Mouse (Mus musculus) hindbrain, embryonic 15.5 days (tissue): ENCODE results near the gene Stard3nl. TPM values are rescaled to one million over a fixed set of nuclear protein-coding genes. Genes with fewer than 3 reads are reported as not detected.

Experiments used
- ATAC-seq: fragments of 200-750 bp; cut with Nextera tagmentation; 2 replicates; pipeline ENCODE4 v1.8.0; 2017; ENCODE audit warnings: low read depth, moderate number of reproducible peaks, moderate TSS enrichment; ENCODE audit not compliant: low FRiP score
- H3K27ac ChIP-seq: fragments of 300-500 bp; sonication (generic); replicated peaks from 2 replicates; pipeline ENCODE4 v1.5.1; 2015; ENCODE audit warnings: mild to moderate bottlenecking, inconsistent platforms
- H3K27me3 ChIP-seq: fragments of 300-500 bp; sonication (generic); 2 replicates; pipeline ENCODE4 v1.6.1; 2015; ENCODE audit warnings: control low read depth, inconsistent platforms
- H3K36me3 ChIP-seq: fragments of 300-500 bp; sonication (generic); 2 replicates; pipeline ENCODE4 v1.6.1; 2015; ENCODE audit warnings: control low read depth, inconsistent platforms
- H3K4me1 ChIP-seq: fragments of 300-500 bp; sonication (generic); replicated peaks from 2 replicates; pipeline ENCODE4 v1.6.1; 2015; ENCODE audit warnings: control low read depth, inconsistent platforms
- H3K4me2 ChIP-seq: fragments of 300-500 bp; sonication (generic); 2 replicates; pipeline ENCODE4 v1.6.1; 2015; ENCODE audit warnings: moderate library complexity, mild to moderate bottlenecking, inconsistent platforms
- H3K4me3 ChIP-seq: fragments of 300-500 bp; sonication (generic); 2 replicates; pipeline ENCODE4 v1.5.1; 2015; ENCODE audit warnings: mild to moderate bottlenecking, inconsistent platforms
- H3K9ac ChIP-seq: fragments of 300-500 bp; sonication (generic); 2 replicates; pipeline ENCODE4 v1.6.1; 2015; ENCODE audit warnings: inconsistent platforms
- H3K9me3 ChIP-seq: fragments of 300-500 bp; sonication (generic); 2 replicates; pipeline ENCODE4 v1.6.1; 2016; ENCODE audit warnings: control low read depth, inconsistent platforms
- WGBS: fragments of 180-500 bp; shearing (Covaris S2); methylation state at CpG from one replicate; pipeline ENCODE4 v1.1.7; 2015; 5-methylcytosine and 5-hydroxymethylcytosine counted together
- polyA plus RNA-seq: library from polyadenylated mRNA; unstranded; fragments of >200 nt; fragmentation: Nextera tagmentation; extraction: Ambion mirVana; gene quantifications from 2 replicates; pipeline ENCODE4 v1.2.1, GENCODE M21; 2015

Gene Stard3nl
- polyA plus RNA-seq, 1 experiment from 2014 or later = 203 TPM

- no peak for ATAC-seq
- no peaks in the 10 kb centered on the region for H3K36me3 ChIP-seq
- H3K9me3 ChIP-seq = no peaks in the 10 kb centered on the region
- no peak overlapping the region for H3K9ac ChIP-seq
- no peak overlapping the region for H3K4me2 ChIP-seq
- no peaks in the 10 kb centered on the region for H3K27me3 ChIP-seq
- H3K4me3 ChIP-seq = no peak overlapping the region
- H3K4me1 ChIP-seq = no peaks in the 10 kb centered on the region
- WGBS = 96% methylated on average over 2 of the region's 2 CpGs
- H3K27ac ChIP-seq = no peak overlapping the region
These were observed 12.4 kb upstream of the Stard3nl start for GRCm38 (mm10) chr13:19407953-19408352.

- 87% methylated on average over 2 of the region's 2 CpGs for WGBS
- ATAC-seq = no peak
- H3K36me3 ChIP-seq = no peaks in the 10 kb centered on the region
These were observed 9.0 kb upstream of the Stard3nl start for GRCm38 (mm10) chr13:19404623-19405022.

GRCm38 (mm10) chr13:19394798-19395687 is 552 bp downstream of the Stard3nl start:
- under 1% methylated on average over 25 of the region's 25 CpGs for WGBS
- H3K4me1 ChIP-seq = peaks cover 29% of the 10 kb centered on the region
- H3K27me3 ChIP-seq = no peaks in the 10 kb centered on the region
- H3K27ac ChIP-seq = peak overlapping the region; percentile 93
- peak overlapping the region; percentile 80 for H3K4me2 ChIP-seq
- peak overlapping the region; percentile 74 for H3K4me3 ChIP-seq
- no peaks in the 10 kb centered on the region for H3K9me3 ChIP-seq
- peak; percentile 89 for ATAC-seq
- H3K36me3 ChIP-seq = 0 out of 2 replicates have a peak, but pooled peaks cover 7% of the 10 kb centered on the region
- H3K9ac ChIP-seq = peak overlapping the region; percentile 93

More at GRCm38 (mm10) chr13:19404623-19405022, 9.0 kb upstream of the Stard3nl start:
- H3K4me1 ChIP-seq = no peaks in the 10 kb centered on the region
- no peak overlapping the region for H3K27ac ChIP-seq
- no peak overlapping the region for H3K4me2 ChIP-seq
- H3K9ac ChIP-seq = no peak overlapping the region
- no peak overlapping the region for H3K4me3 ChIP-seq
- no peaks in the 10 kb centered on the region for H3K9me3 ChIP-seq
- no peaks in the 10 kb centered on the region for H3K27me3 ChIP-seq

GRCm38 (mm10) chr13:19394171-19394570 is 1.4 kb downstream of the Stard3nl start:
- 0 out of 2 replicates have a peak, but pooled peaks cover 7% of the 10 kb centered on the region for H3K36me3 ChIP-seq
- peaks cover 34% of the 10 kb centered on the region for H3K4me1 ChIP-seq
- ATAC-seq = no peak
- peak overlapping the region; percentile 74 for H3K4me3 ChIP-seq
- peak overlapping the region; percentile 93 for H3K9ac ChIP-seq
- peak overlapping the region; percentile 80 for H3K4me2 ChIP-seq
- 76% methylated on average over 4 of the region's 4 CpGs for WGBS
- no peak overlapping the region for H3K27ac ChIP-seq
- no peaks in the 10 kb centered on the region for H3K27me3 ChIP-seq
- no peaks in the 10 kb centered on the region for H3K9me3 ChIP-seq

GRCm38 (mm10) chr13:19393731-19394130 is 1.9 kb downstream of the Stard3nl start:
- ATAC-seq = no peak

GRCm38 (mm10) chr13:19391608-19392007 is 4.0 kb downstream of the Stard3nl start:
- Histone ChIP-seq H3K27me3 (no peaks in the 10 kb centered on the region), H3K4me3 (no peak overlapping the region), H3K27ac (no peak overlapping the region), H3K9ac (no peak overlapping the region), H3K4me1 (peaks cover 28% of the 10 kb centered on the region), H3K36me3 (0 out of 2 replicates have a peak, but pooled peaks cover 7% of the 10 kb centered on the region), H3K9me3 (no peaks in the 10 kb centered on the region), H3K4me2 (no peak overlapping the region)
- ATAC-seq = no peak
- WGBS = 89% methylated on average over 4 of the region's 4 CpGs

More at GRCm38 (mm10) chr13:19393731-19394130, 1.9 kb downstream of the Stard3nl start:
- no peaks in the 10 kb centered on the region for H3K9me3 ChIP-seq
- 0 out of 2 replicates have a peak, but pooled peaks cover 7% of the 10 kb centered on the region for H3K36me3 ChIP-seq
- H3K4me2 ChIP-seq = peak overlapping the region; percentile 80
- no peaks in the 10 kb centered on the region for H3K27me3 ChIP-seq
- H3K4me3 ChIP-seq = peak overlapping the region; percentile 74
- H3K27ac ChIP-seq = no peak overlapping the region
- 87% methylated on average over 2 of the region's 2 CpGs for WGBS
- H3K4me1 ChIP-seq = peaks cover 34% of the 10 kb centered on the region
- H3K9ac ChIP-seq = no peak overlapping the region

GRCm38 (mm10) chr13:19390296-19390695 is 5.3 kb downstream of the Stard3nl start:
- peaks cover 25% of the 10 kb centered on the region for H3K4me1 ChIP-seq
- no peak overlapping the region for H3K4me3 ChIP-seq
- 0 out of 2 replicates have a peak, but pooled peaks cover 7% of the 10 kb centered on the region for H3K36me3 ChIP-seq
- no peak overlapping the region for H3K27ac ChIP-seq
- ATAC-seq = no peak
- no peak overlapping the region for H3K4me2 ChIP-seq
- H3K9ac ChIP-seq = no peak overlapping the region
- no peaks in the 10 kb centered on the region for H3K27me3 ChIP-seq
- H3K9me3 ChIP-seq = no peaks in the 10 kb centered on the region
- WGBS = 60% methylated on average over 4 of the region's 4 CpGs

- H3K4me3 ChIP-seq = no peak overlapping the region
- ATAC-seq = no peak
- H3K4me2 ChIP-seq = no peak overlapping the region
- H3K9ac ChIP-seq = no peak overlapping the region
- 41% methylated on average over 12 of the region's 12 CpGs for WGBS
- H3K4me1 ChIP-seq = peaks cover 25% of the 10 kb centered on the region
- H3K36me3 ChIP-seq = 0 out of 2 replicates have a peak, but pooled peaks cover 7% of the 10 kb centered on the region
- H3K9me3 ChIP-seq = no peaks in the 10 kb centered on the region
- no peak overlapping the region for H3K27ac ChIP-seq
- no peaks in the 10 kb centered on the region for H3K27me3 ChIP-seq
These were observed 5.7 kb downstream of the Stard3nl start for GRCm38 (mm10) chr13:19389896-19390295.

- H3K4me3 ChIP-seq = no peak overlapping the region
- WGBS = 70% methylated on average over 1 of the region's 1 CpGs
- peaks cover 25% of the 10 kb centered on the region for H3K4me1 ChIP-seq
- H3K27me3 ChIP-seq = no peaks in the 10 kb centered on the region
- no peak for ATAC-seq
- H3K4me2 ChIP-seq = no peak overlapping the region
- no peak overlapping the region for H3K9ac ChIP-seq
- H3K36me3 ChIP-seq = 0 out of 2 replicates have a peak, but pooled peaks cover 7% of the 10 kb centered on the region
- H3K27ac ChIP-seq = no peak overlapping the region
- no peaks in the 10 kb centered on the region for H3K9me3 ChIP-seq
These were observed 6.2 kb downstream of the Stard3nl start for GRCm38 (mm10) chr13:19389434-19389833.

- 96% methylated on average over 4 of the region's 4 CpGs for WGBS
- ATAC-seq = no peak
- Histone ChIP-seq H3K9me3 (no peaks in the 10 kb centered on the region), H3K27me3 (no peaks in the 10 kb centered on the region), H3K4me1 (peaks cover 7% of the 10 kb centered on the region; the same call in 1 of the 2 replicates), H3K4me2 (no peak overlapping the region), H3K36me3 (0 out of 2 replicates have a peak, but pooled peaks cover under 1% of the 10 kb centered on the region), H3K4me3 (no peak overlapping the region), H3K9ac (no peak overlapping the region), H3K27ac (no peak overlapping the region)
These were observed 10.4 kb downstream of the Stard3nl start for GRCm38 (mm10) chr13:19385226-19385625.

GRCm38 (mm10) chr13:19381112-19381828 is 14.3 kb downstream of the Stard3nl start:
- ATAC-seq = no peak
- Histone ChIP-seq H3K4me1 (peaks cover 6% of the 10 kb centered on the region; the same call in 1 of the 2 replicates), H3K9ac (no peak overlapping the region), H3K4me2 (no peak overlapping the region), H3K9me3 (no peaks in the 10 kb centered on the region), H3K27ac (no peak overlapping the region), H3K27me3 (no peaks in the 10 kb centered on the region), H3K4me3 (no peak overlapping the region), H3K36me3 (peaks cover 2% of the 10 kb centered on the region; the same call in 1 of the 2 replicates)
- WGBS = 83% methylated on average over 9 of the region's 9 CpGs

GRCm38 (mm10) chr13:19379313-19379712 is 16.3 kb downstream of the Stard3nl start:
- H3K9ac ChIP-seq = no peak overlapping the region
- peaks cover 12% of the 10 kb centered on the region for H3K36me3 ChIP-seq
- H3K4me2 ChIP-seq = no peak overlapping the region
- peaks cover 6% of the 10 kb centered on the region; the same call in 1 of the 2 replicates for H3K4me1 ChIP-seq
- no peaks in the 10 kb centered on the region for H3K27me3 ChIP-seq
- no peak for ATAC-seq
- no peaks in the 10 kb centered on the region for H3K9me3 ChIP-seq
- no peak overlapping the region for H3K4me3 ChIP-seq
- H3K27ac ChIP-seq = no peak overlapping the region
- 77% methylated on average over 6 of the region's 6 CpGs for WGBS
